Mouse (Mus musculus) embryonic facial prominence, embryonic 11.5 days (tissue): ENCODE results near the gene Ksr1. TPM values are rescaled to one million over a fixed set of nuclear protein-coding genes. Genes with fewer than 3 reads are reported as not detected.

Source experiments
- ATAC-seq: fragments of 200-750 bp; cut with Nextera tagmentation; replicated peaks from 2 replicates; pipeline ENCODE4 v1.8.0; 2017; ENCODE audit warnings: low read depth; ENCODE audit not compliant: insufficient number of reproducible peaks, low FRiP score, low TSS enrichment
- DNase-seq: peaks from one replicate; pipeline ENCODE4 v3.0.0-alpha.2; 2015; ENCODE audit warnings: low spot score
- H3K27ac ChIP-seq: fragments of 300-500 bp; sonication (generic); replicated peaks from 2 replicates; pipeline ENCODE4 v1.5.1; 2014; ENCODE audit warnings: mild to moderate bottlenecking, low read depth, low read length, control low read depth
- H3K27me3 ChIP-seq: fragments of 300-500 bp; sonication (generic); 2 replicates; pipeline ENCODE4 v1.6.1; 2014; ENCODE audit warnings: mild to moderate bottlenecking, low read length, moderate library complexity, mixed read lengths; ENCODE audit not compliant: control insufficient read depth, insufficient read depth
- H3K36me3 ChIP-seq: fragments of 300-500 bp; sonication (generic); replicated peaks from 2 replicates; pipeline ENCODE4 v1.6.1; 2014; ENCODE audit warnings: low read depth, mild to moderate bottlenecking, low read length, moderate library complexity, mixed read lengths; ENCODE audit not compliant: control insufficient read depth, insufficient read depth
- H3K4me1 ChIP-seq: fragments of 300-500 bp; sonication (generic); 2 replicates; pipeline ENCODE4 v1.6.1; 2014; ENCODE audit warnings: low read length, mixed read lengths; ENCODE audit not compliant: control insufficient read depth, insufficient read depth
- H3K4me2 ChIP-seq: fragments of 300-500 bp; sonication (generic); 2 replicates; pipeline ENCODE4 v1.6.1; 2014; ENCODE audit warnings: low read depth, mild to moderate bottlenecking, control low read depth, low read length, moderate library complexity
- H3K4me3 ChIP-seq: fragments of 300-500 bp; sonication (generic); 2 replicates; pipeline ENCODE4 v1.5.1; 2014; ENCODE audit warnings: low read depth, low read length, control low read depth
- H3K9ac ChIP-seq: fragments of 300-500 bp; sonication (generic); replicated peaks from 2 replicates; pipeline ENCODE4 v1.6.1; 2014; ENCODE audit warnings: mild to moderate bottlenecking, control low read depth, low read length
- H3K9me3 ChIP-seq: fragments of 300-500 bp; sonication (generic); replicated peaks from 2 replicates; pipeline ENCODE4 v1.6.1; 2016; ENCODE audit warnings: mild to moderate bottlenecking, low read length, inconsistent platforms, mixed read lengths; ENCODE audit not compliant: control insufficient read depth
- WGBS: fragments of 180-500 bp; shearing (Covaris S2); extraction: QIAGEN DNeasy Blood & Tissue Kit; methylation state at CpG from one replicate; pipeline ENCODE4 v1.1.7; 2014; 5-methylcytosine and 5-hydroxymethylcytosine counted together
- polyA plus RNA-seq: library from polyadenylated mRNA; unstranded; fragments of >200 nt; fragmentation: Nextera tagmentation; extraction: Ambion mirVana; gene quantifications from 2 replicates; pipeline ENCODE4 v1.2.1, GENCODE M21; 2014

Ksr1 gene
- polyA plus RNA-seq, 1 experiment from 2014 or later: 2.9 TPM

- DNase-seq (no peak), ATAC-seq (no peak)
- H3K9ac ChIP-seq: no peak overlapping the region
- no peaks in the 10 kb centered on the region for H3K36me3 ChIP-seq
- no peak overlapping the region for H3K4me3 ChIP-seq
- no peak overlapping the region for H3K4me2 ChIP-seq
- no peaks in the 10 kb centered on the region for H3K27me3 ChIP-seq
- H3K4me1 ChIP-seq: no peaks in the 10 kb centered on the region
- whole genome bisulfite sequencing: 93% methylated on average over 6 of the region's 6 CpGs
- H3K27ac ChIP-seq: no peak overlapping the region
- no peaks in the 10 kb centered on the region for H3K9me3 ChIP-seq
Measured at GRCm38 (mm10) chr11:79183400-79183799, 37.2 kb upstream of the Ksr1 start.

- no peak for ATAC-seq
- no peaks in the 10 kb centered on the region for H3K4me1 ChIP-seq
- H3K36me3 ChIP-seq: no peaks in the 10 kb centered on the region
- no peak overlapping the region for H3K27ac ChIP-seq
- no peaks in the 10 kb centered on the region for H3K27me3 ChIP-seq
- H3K9me3 ChIP-seq: no peaks in the 10 kb centered on the region
- 81% methylated on average over 12 of the region's 12 CpGs for WGBS
- no peak for DNase-seq
- no peak overlapping the region for H3K4me2 ChIP-seq
- H3K4me3 ChIP-seq: no peak overlapping the region
- no peak overlapping the region for H3K9ac ChIP-seq
Measured at GRCm38 (mm10) chr11:79182881-79183280, 36.7 kb upstream of the Ksr1 start.

GRCm38 (mm10) chr11:79181914-79182313, 35.7 kb upstream of the Ksr1 start:
- Histone ChIP-seq H3K4me2 (no peak overlapping the region), H3K4me3 (no peak overlapping the region), H3K27me3 (no peaks in the 10 kb centered on the region), H3K4me1 (no peaks in the 10 kb centered on the region), H3K9ac (no peak overlapping the region), H3K36me3 (no peaks in the 10 kb centered on the region), H3K9me3 (no peaks in the 10 kb centered on the region), H3K27ac (no peak overlapping the region)
- DNase-seq (no peak), ATAC-seq (no peak)
- 89% methylated on average over 4 of the region's 4 CpGs for WGBS

GRCm38 (mm10) chr11:79176687-79177086, 30.5 kb upstream of the Ksr1 start:
- Histone ChIP-seq H3K36me3 (no peaks in the 10 kb centered on the region), H3K9me3 (no peaks in the 10 kb centered on the region), H3K4me3 (no peak overlapping the region), H3K4me2 (no peak overlapping the region), H3K27ac (no peak overlapping the region), H3K9ac (no peak overlapping the region), H3K4me1 (no peaks in the 10 kb centered on the region), H3K27me3 (no peaks in the 10 kb centered on the region)
- ATAC-seq: no peak
- no peak for DNase-seq
- WGBS: 77% methylated on average over 3 of the region's 3 CpGs

GRCm38 (mm10) chr11:79172054-79172453, 25.8 kb upstream of the Ksr1 start:
- no peak overlapping the region for H3K27ac ChIP-seq
- H3K4me2 ChIP-seq: no peak overlapping the region
- no peaks in the 10 kb centered on the region for H3K36me3 ChIP-seq
- no peak overlapping the region for H3K9ac ChIP-seq
- no peak for DNase-seq
- H3K27me3 ChIP-seq: no peaks in the 10 kb centered on the region
- WGBS: 81% methylated on average over 7 of the region's 7 CpGs
- H3K4me3 ChIP-seq: no peak overlapping the region
- H3K4me1 ChIP-seq: no peaks in the 10 kb centered on the region
- ATAC-seq: no peak
- no peaks in the 10 kb centered on the region for H3K9me3 ChIP-seq

GRCm38 (mm10) chr11:79166582-79167300, 20.5 kb upstream of the Ksr1 start:
- WGBS: 67% methylated on average over 4 of the region's 4 CpGs
- no peaks in the 10 kb centered on the region for H3K36me3 ChIP-seq
- no peak overlapping the region for H3K4me2 ChIP-seq
- H3K27ac ChIP-seq: no peak overlapping the region
- H3K4me3 ChIP-seq: no peak overlapping the region
- H3K27me3 ChIP-seq: no peaks in the 10 kb centered on the region
- DNase-seq: no peak
- no peak overlapping the region for H3K9ac ChIP-seq
- H3K9me3 ChIP-seq: no peaks in the 10 kb centered on the region
- no peak for ATAC-seq
- H3K4me1 ChIP-seq: no peaks in the 10 kb centered on the region

- no peak overlapping the region for H3K27ac ChIP-seq
- 86% methylated on average over 6 of the region's 6 CpGs for WGBS
- no peak overlapping the region for H3K9ac ChIP-seq
- ATAC-seq: no peak
- H3K4me3 ChIP-seq: no peak overlapping the region
- H3K4me2 ChIP-seq: no peak overlapping the region
- H3K9me3 ChIP-seq: no peaks in the 10 kb centered on the region
- no peak for DNase-seq
- H3K27me3 ChIP-seq: no peaks in the 10 kb centered on the region
- H3K36me3 ChIP-seq: no peaks in the 10 kb centered on the region
- no peaks in the 10 kb centered on the region for H3K4me1 ChIP-seq
Measured at GRCm38 (mm10) chr11:79161077-79161758, 15.0 kb upstream of the Ksr1 start.

- Histone ChIP-seq H3K9ac (no peak overlapping the region), H3K36me3 (no peaks in the 10 kb centered on the region), H3K9me3 (no peaks in the 10 kb centered on the region), H3K4me2 (no peak overlapping the region), H3K4me3 (no peak overlapping the region), H3K27me3 (no peaks in the 10 kb centered on the region), H3K27ac (no peak overlapping the region), H3K4me1 (no peaks in the 10 kb centered on the region)
- ATAC-seq: no peak
- 64% methylated on average over 6 of the region's 6 CpGs for WGBS
- no peak for DNase-seq
Measured at GRCm38 (mm10) chr11:79160127-79160526, 13.9 kb upstream of the Ksr1 start.
